Mouse (Mus musculus) MEL (cell line): ENCODE results near the gene Bcas3. TPM values are rescaled to one million over a fixed set of nuclear protein-coding genes. Genes with fewer than 3 reads are reported as not detected.

Source experiments
- DNase-seq: peaks from one replicate; pipeline ENCODE4 v3.0.0; 2011; ENCODE audit warnings: low read depth, low spot score
- H3K27ac ChIP-seq: 2 replicates; pipeline ENCODE4 v1.5.1; 2012; ENCODE audit warnings: low read depth, mild to moderate bottlenecking, control low read depth, low read length, moderate library complexity; ENCODE audit not compliant: control insufficient read depth
- H3K27me3 ChIP-seq, 2 experiments: fragments of 150-350 bp in 1 of 2; sonication (generic) in 1 of 2; 2 replicates each; pipeline ENCODE4 v1.6.1; 2012; ENCODE audit warnings: low read length in 2 of 2, mild to moderate bottlenecking in 2 of 2, improper control_type of control experiment in 1 of 2, moderate library complexity in 1 of 2; ENCODE audit not compliant: insufficient read depth in 2 of 2, control insufficient read depth in 1 of 2
- H3K36me3 ChIP-seq, 2 experiments: 2 replicates each; pipeline ENCODE4 v1.6.1; 2012 to 2014; ENCODE audit warnings: low read length in 2 of 2, improper control_type of control experiment in 1 of 2, inconsistent platforms in 1 of 2, mild to moderate bottlenecking in 1 of 2; ENCODE audit not compliant: insufficient read depth in 2 of 2, control insufficient read depth in 1 of 2
- H3K4me1 ChIP-seq, 2 experiments: fragments of 150-350 bp in 1 of 2; sonication (generic) in 1 of 2; 2 replicates each; pipeline ENCODE4 v1.6.1; 2012; ENCODE audit warnings: low read length in 2 of 2, improper control_type of control experiment in 1 of 2, mild to moderate bottlenecking in 1 of 2; ENCODE audit not compliant: insufficient read depth in 2 of 2, control insufficient read depth in 1 of 2
- H3K4me3 ChIP-seq, 2 experiments: fragments of 150-350 bp in 1 of 2; sonication (generic) in 1 of 2; 2 replicates each; pipeline ENCODE4 v1.5.1; 2012; ENCODE audit warnings: low read depth in 2 of 2, low read length in 2 of 2, mild to moderate bottlenecking in 2 of 2, moderate library complexity in 2 of 2, control low read depth in 1 of 2, improper control_type of control experiment in 1 of 2; ENCODE audit not compliant: control insufficient read depth in 1 of 2, insufficient read depth in 1 of 2
- H3K79me2 ChIP-seq: 2 replicates; pipeline ENCODE4 v1.6.1; 2012; ENCODE audit warnings: mild to moderate bottlenecking, low read length, moderate library complexity; ENCODE audit not compliant: control insufficient read depth, poor library complexity, insufficient read depth
- H3K9ac ChIP-seq: 2 replicates; pipeline ENCODE4 v1.6.1; 2012; ENCODE audit warnings: low read depth, mild to moderate bottlenecking, control low read depth, low read length, moderate library complexity; ENCODE audit not compliant: control insufficient read depth, poor library complexity, severe bottlenecking
- H3K9me3 ChIP-seq: fragments of 150-350 bp; sonication (generic); replicated peaks from 2 replicates; pipeline ENCODE4 v1.6.1; 2012; ENCODE audit warnings: mild to moderate bottlenecking, low read length, improper control_type of control experiment, moderate library complexity; ENCODE audit not compliant: insufficient read depth
- CHD1 ChIP-seq: IDR thresholded peaks from 2 replicates; pipeline ENCODE4 v1.6.1; 2012; ENCODE audit warnings: low read depth, mild to moderate bottlenecking, inconsistent platforms, low read length, improper control_type of control experiment
- CHD2 ChIP-seq: IDR thresholded peaks from 2 replicates; pipeline ENCODE4 v1.6.1; 2011; ENCODE audit warnings: low read length, improper control_type of control experiment
- ETS1 ChIP-seq: IDR thresholded peaks from 2 replicates; pipeline ENCODE4 v1.6.1; 2012; ENCODE audit warnings: low read depth, mild to moderate bottlenecking, inconsistent platforms, low read length, improper control_type of control experiment, moderate library complexity
- GABPA ChIP-seq: IDR thresholded peaks from 2 replicates; pipeline ENCODE4 v1.6.1; 2012; ENCODE audit warnings: low read depth, mild to moderate bottlenecking, inconsistent platforms, low read length, improper control_type of control experiment, moderate library complexity
- GATA1 ChIP-seq: IDR thresholded peaks from 2 replicates; pipeline ENCODE4 v1.6.1; 2011; ENCODE audit warnings: low read depth, low read length, improper control_type of control experiment
- MAFK ChIP-seq: IDR thresholded peaks from 2 replicates; pipeline ENCODE4 v1.6.1; 2011; ENCODE audit warnings: low read depth, mild to moderate bottlenecking, low read length, improper control_type of control experiment, borderline replicate concordance
- MAX ChIP-seq: IDR thresholded peaks from 2 replicates; pipeline ENCODE4 v1.6.1; 2011; ENCODE audit warnings: low read length, improper control_type of control experiment
- MXI1 ChIP-seq: IDR thresholded peaks from 2 replicates; pipeline ENCODE4 v1.6.1; 2011; ENCODE audit warnings: mild to moderate bottlenecking, low read depth, low read length, improper control_type of control experiment
- MYB ChIP-seq: IDR thresholded peaks from 2 replicates; pipeline ENCODE4 v1.6.1; 2011; ENCODE audit warnings: mild to moderate bottlenecking, low read depth, low read length, improper control_type of control experiment
- POLR2AphosphoS2 ChIP-seq: IDR thresholded peaks from 2 replicates; pipeline ENCODE4 v1.6.1; 2011; ENCODE audit warnings: low read length, improper control_type of control experiment
- RAD21 ChIP-seq: IDR thresholded peaks from 2 replicates; pipeline ENCODE4 v1.6.1; 2011; ENCODE audit warnings: mild to moderate bottlenecking, low read depth, low read length, improper control_type of control experiment
- RCOR1 ChIP-seq: IDR thresholded peaks from 2 replicates; pipeline ENCODE4 v1.6.1; 2012; ENCODE audit warnings: low read depth, mild to moderate bottlenecking, inconsistent platforms, low read length, improper control_type of control experiment
- TBP ChIP-seq: IDR thresholded peaks from 2 replicates; pipeline ENCODE4 v1.8.0; 2011; ENCODE audit warnings: low read depth, low read length, improper control_type of control experiment
- TCF12 ChIP-seq: IDR thresholded peaks from 2 replicates; pipeline ENCODE4 v1.6.1; 2014; ENCODE audit warnings: low read depth, mild to moderate bottlenecking, inconsistent platforms, low read length, improper control_type of control experiment, moderate library complexity
- UBTF ChIP-seq: IDR thresholded peaks from 2 replicates; pipeline ENCODE4 v1.6.1; 2012; ENCODE audit warnings: low read depth, mild to moderate bottlenecking, inconsistent platforms, low read length, improper control_type of control experiment, moderate library complexity, borderline replicate concordance; ENCODE audit not compliant: insufficient read depth
- USF1 ChIP-seq: IDR thresholded peaks from 2 replicates; pipeline ENCODE4 v1.6.1; 2014; ENCODE audit warnings: low read depth, mild to moderate bottlenecking, inconsistent platforms, low read length, improper control_type of control experiment, moderate library complexity
- ZMIZ1 ChIP-seq: IDR thresholded peaks from 2 replicates; pipeline ENCODE4 v1.6.1; 2012; ENCODE audit warnings: low read depth, mild to moderate bottlenecking, inconsistent platforms, low read length, improper control_type of control experiment, moderate library complexity
- ZNF384 ChIP-seq: IDR thresholded peaks from 2 replicates; pipeline ENCODE4 v1.6.1; 2012; ENCODE audit warnings: low read depth, mild to moderate bottlenecking, inconsistent platforms, low read length, improper control_type of control experiment
- polyA plus RNA-seq, 2 experiments: library from polyadenylated mRNA; stranded (reverse) in 1 of 2; unstranded in 1 of 2; fragments of >175 nt in 1 of 2; fragments of >200 nt in 1 of 2; gene quantifications; 2 replicates each; pipeline versions ENCODE4 v1.2.1 to v1.2.4; 2012; ENCODE audit warnings: low replicate concordance in 2 of 2, low read depth in 1 of 2; ENCODE audit not compliant: insufficient read length in 2 of 2, insufficient read depth in 1 of 2, missing spikeins in 1 of 2
- total RNA-seq: library from RNA; depleted of rRNA; stranded (reverse); fragments of 300-350 nt; gene quantifications from 2 replicates; pipeline ENCODE4 v1.2.3, GENCODE M21; 2012

The Bcas3 gene
- total and polyA plus RNA-seq, 3 experiments = 8.6 to 14.7 TPM; not detected in 1

DNA sequence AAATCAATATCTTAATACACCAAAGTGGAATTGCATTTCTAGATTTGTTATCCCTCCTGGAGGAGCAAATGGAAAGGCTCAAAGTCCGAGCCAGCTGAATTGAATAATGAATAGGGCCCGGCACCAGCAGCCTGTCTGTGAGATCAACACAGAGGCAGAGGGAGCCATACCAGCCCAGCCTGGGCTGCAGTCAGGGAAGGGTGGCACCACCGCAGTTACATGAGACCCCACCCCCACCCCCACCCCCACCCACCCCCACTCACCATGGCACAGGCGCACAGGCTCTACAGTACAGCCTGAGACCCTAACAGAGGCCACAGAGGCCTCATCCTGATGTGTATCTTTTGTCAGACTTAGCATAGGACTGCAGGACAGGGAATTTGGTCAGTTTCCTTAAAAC lies 461.7 kb downstream of the Bcas3 start:
- Histone ChIP-seq H3K9me3 (no peaks in the 10 kb centered on the region), H3K4me1 (no peaks in the 10 kb centered on the region), H3K27me3 (no peaks in the 10 kb centered on the region), H3K79me2 (no peaks in the 10 kb centered on the region), H3K36me3 (no peaks in the 10 kb centered on the region), H3K27ac (no peak overlapping the region), H3K4me3 (no peak overlapping the region), H3K9ac (no peak overlapping the region)
- DNase-seq = no peak
- TF ChIP-seq GATA1 (no peak), MAX (no peak), MXI1 (no peak), USF1 (no peak), MAFK (no peak), ZNF384 (no peak), MYB (no peak), RCOR1 (no peak), TBP (no peak), POLR2AphosphoS2 (no peak)

DNA sequence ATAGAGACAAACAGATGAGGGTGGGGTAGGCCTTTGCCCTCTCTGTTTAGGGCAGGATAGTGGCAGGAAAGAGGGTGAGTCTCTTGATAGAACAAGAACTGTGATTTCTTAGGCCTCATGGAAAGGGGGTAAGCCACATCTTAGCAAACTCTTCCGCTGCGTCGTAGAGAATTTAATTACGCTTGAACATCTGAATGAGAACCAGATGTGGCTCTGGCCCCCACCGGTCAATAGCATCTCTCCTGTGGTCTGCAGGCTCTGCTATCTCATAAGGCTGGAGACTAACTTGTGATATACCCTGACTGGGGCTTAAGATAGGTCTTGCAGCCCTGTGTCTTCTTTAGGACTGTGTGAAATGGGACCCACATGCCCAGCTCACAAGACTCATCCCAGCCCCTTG lies 463.5 kb downstream of the Bcas3 start:
- no peaks in the 10 kb centered on the region for H3K79me2 ChIP-seq
- DNase-seq = no peak
- TF ChIP-seq MXI1 = no peak
- TF ChIP-seq TCF12 = no peak
- no peak for TF ChIP-seq TBP
- TF ChIP-seq UBTF = no peak
- TF ChIP-seq POLR2AphosphoS2 = no peak
- no peak for TF ChIP-seq GABPA
- TF ChIP-seq CHD1 = no peak
- TF ChIP-seq CHD2 = no peak
- no peak for TF ChIP-seq RCOR1
- TF ChIP-seq ETS1 = no peak
- no peak for TF ChIP-seq ZMIZ1
- TF ChIP-seq RAD21 = no peak
- H3K36me3 ChIP-seq = no peaks in the 10 kb centered on the region
- H3K4me1 ChIP-seq = no peaks in the 10 kb centered on the region
- H3K9ac ChIP-seq = no peak overlapping the region
- no peak overlapping the region for H3K27ac ChIP-seq
- no peaks in the 10 kb centered on the region for H3K27me3 ChIP-seq
- no peak overlapping the region for H3K4me3 ChIP-seq
- no peaks in the 10 kb centered on the region for H3K9me3 ChIP-seq
